ENCODE assay signal across 9 mouse cellular contexts in genomic region chr9:15880160-15880603, GRCm38 (mm10). TPM values are rescaled to one million over a fixed set of nuclear protein-coding genes. Genes with fewer than 3 reads are reported as not detected.
DNase-seq lines count a peak whose midpoint lies in the region; ATAC-seq and TF ChIP-seq lines count a peak whose summit lies in the region.
"Had no signal": no experiment of that assay in that cellular context is flagged by ENCODE, and none has a peak within 500 bp of the region (broad histone marks: within the 10 kb centered on the region; RNA-seq: fewer than 3 reads in every experiment).

No protein-coding gene starts in this region.

- no peak overlapping the region for H3K4me2 ChIP-seq in limb, embryonic 11.5 days (ENCODE audit: low read depth, severe bottlenecking)
- H3K4me2 ChIP-seq in forebrain, postnatal 0 days (ENCODE audit: low read depth), result no peak overlapping the region
- no peak overlapping the region for H3K4me2 ChIP-seq in kidney, embryonic 15.5 days
- H3K4me2 ChIP-seq in neural tube, embryonic 11.5 days (ENCODE audit: low read depth), result no peak overlapping the region
- H3K4me2 ChIP-seq: embryonic facial prominence, embryonic 12.5 days had no signal

- no peak overlapping the region for H3K27ac ChIP-seq in limb, embryonic 11.5 days (replicated peaks; ENCODE audit: low read depth, low read length)
- H3K27ac ChIP-seq in limb, embryonic 10.5 days, result no peak overlapping the region
- H3K27ac ChIP-seq in forebrain, postnatal 0 days (ENCODE audit: low read depth, low read length), result no peak overlapping the region
- H3K27ac ChIP-seq in kidney, embryonic 15.5 days, result no peak overlapping the region
- H3K27ac ChIP-seq in neural tube, embryonic 11.5 days (ENCODE audit: low read depth, low read length), result no peak overlapping the region
- H3K27ac ChIP-seq: embryonic facial prominence, embryonic 12.5 days had no signal

- no peaks in the 10 kb centered on the region for H3K4me1 ChIP-seq in limb, embryonic 11.5 days (ENCODE audit: control insufficient read depth, insufficient read depth, low read length)
- H3K4me1 ChIP-seq in limb, embryonic 10.5 days, result no peaks in the 10 kb centered on the region
- H3K4me1 ChIP-seq in forebrain, postnatal 0 days (ENCODE audit: insufficient read depth), result no peaks in the 10 kb centered on the region
- H3K4me1 ChIP-seq in kidney, embryonic 15.5 days, result no peaks in the 10 kb centered on the region
- H3K4me1 ChIP-seq in neural tube, embryonic 11.5 days (ENCODE audit: control insufficient read depth, insufficient read depth, low read length), result no peaks in the 10 kb centered on the region
- H3K4me1 ChIP-seq: embryonic facial prominence, embryonic 12.5 days had no signal

- H3K27me3 ChIP-seq in limb, embryonic 11.5 days (ENCODE audit: control insufficient read depth, insufficient read depth, low read length), result no peaks in the 10 kb centered on the region
- peaks cover 3% of the 10 kb centered on the region; the same call in 1 of the 2 replicates for H3K27me3 ChIP-seq in limb, embryonic 10.5 days (ENCODE audit: low read depth, poor library complexity, severe bottlenecking)
- H3K27me3 ChIP-seq in forebrain, postnatal 0 days (ENCODE audit: insufficient read depth, low read length), result no peaks in the 10 kb centered on the region
- H3K27me3 ChIP-seq in kidney, embryonic 15.5 days, result 0 out of 2 replicates have a peak, but pooled peaks cover under 1% of the 10 kb centered on the region
- H3K27me3 ChIP-seq in neural tube, embryonic 11.5 days (ENCODE audit: control insufficient read depth, insufficient read depth, low read length), result no peaks in the 10 kb centered on the region
- H3K27me3 ChIP-seq: embryonic facial prominence, embryonic 12.5 days had no signal

- H3K9me3 ChIP-seq in limb, embryonic 11.5 days (ENCODE audit: control insufficient read depth, low read length), result no peaks in the 10 kb centered on the region
- H3K9me3 ChIP-seq in limb, embryonic 10.5 days (replicated peaks), result no peaks in the 10 kb centered on the region
- H3K9me3 ChIP-seq in forebrain, postnatal 0 days (ENCODE audit: low read length), result no peaks in the 10 kb centered on the region
- H3K9me3 ChIP-seq in kidney, embryonic 15.5 days (replicated peaks), result no peaks in the 10 kb centered on the region
- H3K9me3 ChIP-seq in neural tube, embryonic 11.5 days (ENCODE audit: control insufficient read depth, low read length), result no peaks in the 10 kb centered on the region
- H3K9me3 ChIP-seq: embryonic facial prominence, embryonic 12.5 days had no signal

- TF ChIP-seq CTCF in forebrain, postnatal 0 days (IDR thresholded peaks at IDR 0.05; ENCODE audit: low read depth), result peak; percentile 82

- no peak overlapping the region for H3K9ac ChIP-seq in limb, embryonic 11.5 days (ENCODE audit: low read length)
- no peak overlapping the region for H3K9ac ChIP-seq in forebrain, postnatal 0 days
- no peak overlapping the region for H3K9ac ChIP-seq in kidney, embryonic 15.5 days
- no peak overlapping the region for H3K9ac ChIP-seq in neural tube, embryonic 11.5 days (ENCODE audit: low read length)
- H3K9ac ChIP-seq: embryonic facial prominence, embryonic 12.5 days had no signal

- peak; percentile 28 for DNase-seq in limb, embryonic 11.5 days (ENCODE audit: low spot score)
- no peak for DNase-seq in limb, embryonic 10.5 days (ENCODE audit: low spot score)
- peak; percentile 69 for DNase-seq in ZHBTc4 (ENCODE audit: low read depth, low spot score)
- DNase-seq in forebrain, postnatal 0 days, result peak; percentile 70
- peak; percentile 32 for DNase-seq in neural tube, embryonic 11.5 days (ENCODE audit: low spot score)
- no peak for DNase-seq in spleen, adult 18-20 months
- DNase-seq in T-cell, adult 2 months (ENCODE audit: low spot score), result no peak

- H3K36me3 ChIP-seq in limb, embryonic 11.5 days (ENCODE audit: control insufficient read depth, insufficient read depth, low read length), result no peaks in the 10 kb centered on the region
- H3K36me3 ChIP-seq in limb, embryonic 10.5 days, result no peaks in the 10 kb centered on the region
- H3K36me3 ChIP-seq in forebrain, postnatal 0 days (ENCODE audit: insufficient read depth), result no peaks in the 10 kb centered on the region
- no peaks in the 10 kb centered on the region for H3K36me3 ChIP-seq in kidney, embryonic 15.5 days
- H3K36me3 ChIP-seq in neural tube, embryonic 11.5 days (ENCODE audit: control insufficient read depth, insufficient read depth, low read length), result no peaks in the 10 kb centered on the region
- H3K36me3 ChIP-seq: embryonic facial prominence, embryonic 12.5 days had no signal

- 25% methylated on average over 3 of the region's 3 CpGs for WGBS in limb, embryonic 11.5 days
- WGBS in limb, embryonic 10.5 days, result 30% methylated on average over 3 of the region's 3 CpGs
- WGBS in forebrain, postnatal 0 days, result 19% methylated on average over 3 of the region's 3 CpGs
- 31% methylated on average over 3 of the region's 3 CpGs for WGBS in kidney, embryonic 15.5 days
- 27% methylated on average over 3 of the region's 3 CpGs for WGBS in neural tube, embryonic 11.5 days

- no peak overlapping the region for H3K4me3 ChIP-seq in limb, embryonic 11.5 days (ENCODE audit: low read depth, low read length)
- no peak overlapping the region for H3K4me3 ChIP-seq in limb, embryonic 10.5 days
- no peak overlapping the region for H3K4me3 ChIP-seq in forebrain, postnatal 0 days (ENCODE audit: low read depth, low read length)
- H3K4me3 ChIP-seq in kidney, embryonic 15.5 days (replicated peaks), result no peak overlapping the region
- H3K4me3 ChIP-seq in neural tube, embryonic 11.5 days (ENCODE audit: low read depth, low read length), result no peak overlapping the region
- H3K4me3 ChIP-seq: embryonic facial prominence, embryonic 12.5 days had no signal

- no peak for ATAC-seq in limb, embryonic 11.5 days (ENCODE audit: insufficient number of reproducible peaks, low FRiP score, low TSS enrichment, low read depth)
- ATAC-seq in forebrain, postnatal 0 days, result peak; percentile 34; the same call in 1 of the 2 replicates
- ATAC-seq in kidney, embryonic 15.5 days (replicated peaks; ENCODE audit: low FRiP score), result peak; percentile 49; the same call in 1 of the 2 replicates
- peak; percentile 73 for ATAC-seq in neural tube, embryonic 11.5 days (ENCODE audit: insufficient read depth, low FRiP score, low TSS enrichment)

RNA-seq across cellular contexts. Expression of gene Mtnr1b, which starts 5.8 kb away (rescaled TPM):
- not detected in 2 replicates for polyA plus RNA-seq in limb, embryonic 11.5 days (2014; fragmentation: Nextera tagmentation; extraction: Ambion mirVana)
- not detected in 2 replicates for polyA plus RNA-seq in limb, embryonic 10.5 days (2016; fragmentation: Nextera tagmentation; extraction: Ambion mirVana)
- not detected in 2 replicates for total RNA-seq in forebrain, postnatal 0 days (2014; rRNA removed)
- polyA plus RNA-seq in forebrain, postnatal 0 days (2015; fragmentation: Nextera tagmentation; extraction: Ambion mirVana), result not detected in 2 replicates
- not detected in 2 replicates for polyA plus RNA-seq in kidney, embryonic 15.5 days (2015; fragmentation: Nextera tagmentation; extraction: Ambion mirVana)
- not detected in 2 replicates for polyA plus RNA-seq in neural tube, embryonic 11.5 days (2014; fragmentation: Nextera tagmentation; extraction: Ambion mirVana)
- polyA plus RNA-seq: embryonic facial prominence, embryonic 12.5 days had no signal

Comparison
In these comparisons a context has a peak if more than half of its experiments do, and no peak if none do; other contexts are left out.
1. DNase-seq: peak in limb, embryonic 11.5 days (single experiment), ZHBTc4 (single experiment), forebrain, postnatal 0 days (single experiment) and neural tube, embryonic 11.5 days (single experiment); none in limb, embryonic 10.5 days (single experiment), spleen, adult 18-20 months (0 of 2) and T-cell, adult 2 months (single experiment).